Mouse (Mus musculus): ENCODE measurements around the gene Gba2. TPM values are rescaled to one million over a fixed set of nuclear protein-coding genes. Genes with fewer than 3 reads are reported as not detected.
"Not testable (repeated sequence)": the region's sequence is repeated elsewhere in the genome, so short reads cannot be mapped to it uniquely, and the experiment has no call there.

The Gba2 gene
- polyA plus RNA-seq, 1 experiment from 2014 or later: 22.7 TPM

- ATAC-seq (replicated peaks; ENCODE audit: low FRiP score): no peak
- peaks cover 58% of the 10 kb centered on the region for H3K4me1 ChIP-seq
- peak overlapping the region; percentile 85 for H3K4me2 ChIP-seq
- H3K9me3 ChIP-seq (replicated peaks): no peaks in the 10 kb centered on the region
- peaks cover 30% of the 10 kb centered on the region for H3K36me3 ChIP-seq
- peak overlapping the region; percentile 96 for H3K9ac ChIP-seq
- 12% methylated on average over 2 of the region's 2 CpGs for WGBS
- H3K27ac ChIP-seq: peak overlapping the region; percentile 100
- no peaks in the 10 kb centered on the region for H3K27me3 ChIP-seq
- H3K4me3 ChIP-seq (replicated peaks): peak overlapping the region; percentile 90
Observed at GRCm38 (mm10) chr4:43560976-43561375, 17.7 kb downstream of the Gba2 start.

DNA sequence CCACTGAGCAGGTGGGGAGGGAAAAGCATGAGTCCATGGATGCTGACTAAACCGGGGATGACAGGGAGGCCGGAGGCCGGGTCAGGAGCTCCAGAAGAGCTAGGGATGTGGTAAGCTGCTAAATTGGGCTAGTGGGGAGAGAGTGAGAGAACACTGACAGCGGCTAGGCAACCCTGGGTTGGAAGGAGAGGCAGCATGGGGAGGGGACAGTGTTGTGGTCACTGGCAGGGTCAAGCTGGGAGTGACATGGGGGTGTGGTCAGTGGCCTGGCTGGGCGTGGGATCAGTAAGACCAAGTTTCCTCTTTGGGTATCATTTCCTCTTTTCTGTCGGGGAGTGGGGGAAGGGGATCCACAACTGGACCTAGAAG is 18.4 kb downstream of the Gba2 start:
- peak overlapping the region; percentile 90 for H3K4me3 ChIP-seq (replicated peaks)
- H3K4me2 ChIP-seq: peak overlapping the region; percentile 85
- WGBS: 18% methylated on average over 6 of the region's 6 CpGs
- H3K4me1 ChIP-seq: peaks cover 58% of the 10 kb centered on the region
- peaks cover 30% of the 10 kb centered on the region for H3K36me3 ChIP-seq
- ATAC-seq (replicated peaks; ENCODE audit: low FRiP score): no peak
- no peaks in the 10 kb centered on the region for H3K9me3 ChIP-seq (replicated peaks)
- H3K27me3 ChIP-seq: no peaks in the 10 kb centered on the region
- H3K27ac ChIP-seq: peak overlapping the region; percentile 100; the same call in 1 of the 2 replicates
- H3K9ac ChIP-seq: peak overlapping the region; percentile 96; the same call in 1 of the 2 replicates

DNA sequence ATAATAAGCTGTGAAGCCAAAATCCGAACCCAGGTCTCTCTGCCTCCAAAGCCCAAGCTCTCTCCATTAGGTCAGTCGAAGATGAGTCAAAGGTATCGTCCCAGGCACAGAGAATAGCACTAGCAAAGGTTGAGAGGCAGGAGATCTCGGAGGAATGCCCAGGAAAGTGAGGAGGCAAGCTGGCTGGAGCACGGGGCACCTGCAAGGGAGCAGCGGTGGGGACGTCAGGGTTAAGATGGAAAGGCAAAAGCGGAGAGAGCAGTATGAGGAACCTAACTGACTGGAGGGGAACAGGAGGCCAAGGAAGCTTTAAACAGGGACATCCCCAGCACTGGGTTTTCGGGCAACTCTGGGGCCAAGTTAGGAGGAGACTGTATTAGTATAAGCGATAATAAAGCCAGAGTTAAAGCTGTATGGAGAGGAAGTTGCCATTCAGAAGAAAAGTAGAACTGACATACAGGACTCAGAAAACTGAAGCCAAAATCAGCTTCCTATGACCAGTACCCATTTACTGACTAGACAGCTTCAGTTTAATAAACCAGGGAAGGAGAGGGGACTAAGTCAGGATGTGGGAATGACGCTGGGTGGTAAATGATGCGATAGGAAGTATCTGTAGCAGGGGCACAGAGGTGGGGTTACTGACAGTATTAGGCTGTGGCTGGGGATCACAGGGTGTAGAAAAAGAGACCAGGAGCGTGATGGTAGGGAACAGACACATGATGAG is 19.0 kb downstream of the Gba2 start:
- Histone ChIP-seq H3K4me2 (peak overlapping the region; percentile 85), H3K36me3 (peaks cover 30% of the 10 kb centered on the region), H3K9me3 (replicated peaks) (no peaks in the 10 kb centered on the region), H3K27me3 (no peaks in the 10 kb centered on the region), H3K4me3 (replicated peaks) (peak overlapping the region; percentile 90), H3K4me1 (peaks cover 58% of the 10 kb centered on the region), H3K9ac (peak overlapping the region; percentile 96; the same call in 1 of the 2 replicates), H3K27ac (peak overlapping the region; percentile 100)
- no peak for ATAC-seq (replicated peaks; ENCODE audit: low FRiP score)
- 67% methylated on average over 13 of the region's 13 CpGs for WGBS

DNA sequence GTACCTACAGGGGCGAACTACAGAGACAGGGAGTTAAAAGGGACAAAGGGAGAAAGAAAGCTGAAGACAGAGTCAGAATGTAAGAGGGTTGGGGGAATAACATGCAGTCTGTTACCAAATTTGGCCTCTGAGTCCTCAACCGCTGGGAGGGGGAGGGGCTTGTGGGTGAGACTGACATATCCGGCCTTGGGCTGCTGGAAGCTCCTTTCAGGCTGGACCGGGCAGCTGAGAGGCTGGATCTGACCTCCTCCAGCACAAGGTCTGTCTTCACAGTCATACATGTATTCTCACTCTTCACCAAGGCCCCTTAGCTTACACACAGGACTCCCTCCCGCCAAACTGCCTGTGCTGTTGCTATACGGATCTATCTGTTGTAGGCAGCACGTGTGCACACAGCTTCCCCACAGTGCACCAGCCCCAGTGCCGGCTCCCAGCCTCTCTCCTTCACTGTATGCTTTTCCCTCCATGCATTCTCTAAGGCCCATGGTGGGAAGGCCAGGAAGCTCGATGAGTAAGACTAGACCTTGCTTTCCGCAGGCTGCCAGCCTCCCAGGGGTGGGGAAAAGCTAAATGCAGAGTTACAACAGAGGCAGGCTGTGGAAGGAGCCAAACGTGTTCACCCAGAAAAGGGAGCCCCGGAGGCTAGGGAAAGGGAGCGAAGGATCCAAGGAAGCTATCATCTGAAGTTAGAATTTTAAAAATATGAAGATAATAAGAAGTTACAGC is 19.9 kb downstream of the Gba2 start:
- Histone ChIP-seq H3K9ac (peak overlapping the region; percentile 96), H3K4me2 (peak overlapping the region; percentile 85), H3K4me3 (replicated peaks) (peak overlapping the region; percentile 90), H3K27me3 (no peaks in the 10 kb centered on the region), H3K36me3 (peaks cover 37% of the 10 kb centered on the region), H3K27ac (peak overlapping the region; percentile 100), H3K9me3 (replicated peaks) (no peaks in the 10 kb centered on the region), H3K4me1 (peaks cover 53% of the 10 kb centered on the region)
- ATAC-seq (replicated peaks; ENCODE audit: low FRiP score): peak; percentile 13; the same call in 1 of the 2 replicates
- WGBS: 18% methylated on average over 13 of the region's 13 CpGs

GRCm38 (mm10) chr4:43558028-43558630 is 20.5 kb downstream of the Gba2 start:
- Histone ChIP-seq H3K4me1 (peaks cover 47% of the 10 kb centered on the region), H3K36me3 (peaks cover 44% of the 10 kb centered on the region), H3K9me3 (replicated peaks) (no peaks in the 10 kb centered on the region), H3K27me3 (no peaks in the 10 kb centered on the region), H3K9ac (peak overlapping the region; percentile 96), H3K4me3 (replicated peaks) (peak overlapping the region; percentile 90), H3K4me2 (peak overlapping the region; percentile 85), H3K27ac (peak overlapping the region; percentile 100)
- 33% methylated on average over 5 of the region's 5 CpGs for WGBS
- no peak for ATAC-seq (replicated peaks; ENCODE audit: low FRiP score)

DNA sequence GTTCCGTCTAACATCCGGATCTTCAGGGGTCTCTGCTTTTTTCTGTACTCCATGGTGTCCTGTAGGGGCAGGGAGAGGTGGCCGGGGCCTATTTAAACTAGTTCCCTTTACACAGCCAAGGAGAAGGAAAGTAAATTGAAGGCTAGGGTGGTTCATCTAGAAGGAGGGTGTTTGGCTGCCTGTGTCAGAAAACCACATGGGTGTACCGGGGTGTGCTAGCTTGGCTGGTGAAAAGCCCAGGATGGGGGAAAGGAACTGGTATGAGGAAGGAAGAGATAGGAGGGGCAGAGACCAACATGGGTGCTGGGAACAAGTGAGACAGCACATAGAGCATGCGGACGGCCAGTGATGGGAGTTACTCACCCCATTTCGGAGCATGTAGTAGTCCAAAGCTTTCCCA is 22.7 kb downstream of the Gba2 start:
- ATAC-seq (replicated peaks; ENCODE audit: low FRiP score): no peak
- no peak overlapping the region for H3K4me2 ChIP-seq
- no peak overlapping the region for H3K27ac ChIP-seq
- H3K9ac ChIP-seq: no peak overlapping the region
- no peaks in the 10 kb centered on the region for H3K27me3 ChIP-seq
- peaks cover 39% of the 10 kb centered on the region for H3K4me1 ChIP-seq
- no peak overlapping the region for H3K4me3 ChIP-seq (replicated peaks)
- 92% methylated on average over 7 of the region's 7 CpGs for WGBS
- H3K9me3 ChIP-seq (replicated peaks): no peaks in the 10 kb centered on the region
- peaks cover 66% of the 10 kb centered on the region for H3K36me3 ChIP-seq

GRCm38 (mm10) chr4:43553891-43554290 is 24.8 kb downstream of the Gba2 start:
- Histone ChIP-seq H3K27ac (no peak overlapping the region), H3K4me2 (no peak overlapping the region), H3K4me3 (replicated peaks) (no peak overlapping the region), H3K4me1 (peaks cover 19% of the 10 kb centered on the region), H3K36me3 (peaks cover 86% of the 10 kb centered on the region), H3K27me3 (no peaks in the 10 kb centered on the region), H3K9ac (no peak overlapping the region), H3K9me3 (replicated peaks) (no peaks in the 10 kb centered on the region)
- no peak for ATAC-seq (replicated peaks; ENCODE audit: low FRiP score)

- Histone ChIP-seq H3K9me3 (replicated peaks) (no peaks in the 10 kb centered on the region), H3K27me3 (no peaks in the 10 kb centered on the region), H3K4me2 (no peak overlapping the region), H3K27ac (no peak overlapping the region), H3K36me3 (peaks cover 100% of the 10 kb centered on the region), H3K4me1 (peaks cover 5% of the 10 kb centered on the region), H3K4me3 (replicated peaks) (no peak overlapping the region), H3K9ac (no peak overlapping the region)
- ATAC-seq (replicated peaks; ENCODE audit: low FRiP score): no peak
- 58% methylated on average over 5 of the region's 5 CpGs for WGBS
Observed at GRCm38 (mm10) chr4:43552437-43552836, 26.2 kb downstream of the Gba2 start.

DNA sequence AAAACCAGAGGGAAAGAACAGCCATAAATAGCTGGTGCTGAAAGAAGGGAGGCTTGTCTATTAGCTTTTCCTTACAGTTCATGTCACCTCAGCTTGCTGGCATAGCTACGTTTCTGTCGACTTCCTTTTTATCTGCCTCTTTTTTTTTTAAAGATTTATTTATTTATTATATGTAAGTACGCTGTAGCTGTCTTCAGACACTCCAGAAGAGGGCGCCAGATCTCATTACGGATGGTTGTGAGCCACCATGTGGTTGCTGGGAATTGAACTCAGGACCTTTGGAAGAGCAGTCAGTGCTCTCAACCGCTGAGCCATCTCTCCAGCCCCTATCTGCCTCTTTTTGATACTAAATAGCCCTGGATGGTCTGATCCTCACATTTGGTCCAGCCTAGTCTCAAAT is 26.8 kb downstream of the Gba2 start:
- not testable (repeated sequence) for H3K9me3 ChIP-seq (replicated peaks); H3K4me2 ChIP-seq; H3K27me3 ChIP-seq; H3K9ac ChIP-seq; H3K4me3 ChIP-seq (replicated peaks); ATAC-seq (replicated peaks; ENCODE audit: low FRiP score); H3K4me1 ChIP-seq; H3K27ac ChIP-seq
- 86% methylated on average over 6 of the region's 6 CpGs for WGBS
- H3K36me3 ChIP-seq: peaks cover 100% of the 10 kb centered on the region

DNA sequence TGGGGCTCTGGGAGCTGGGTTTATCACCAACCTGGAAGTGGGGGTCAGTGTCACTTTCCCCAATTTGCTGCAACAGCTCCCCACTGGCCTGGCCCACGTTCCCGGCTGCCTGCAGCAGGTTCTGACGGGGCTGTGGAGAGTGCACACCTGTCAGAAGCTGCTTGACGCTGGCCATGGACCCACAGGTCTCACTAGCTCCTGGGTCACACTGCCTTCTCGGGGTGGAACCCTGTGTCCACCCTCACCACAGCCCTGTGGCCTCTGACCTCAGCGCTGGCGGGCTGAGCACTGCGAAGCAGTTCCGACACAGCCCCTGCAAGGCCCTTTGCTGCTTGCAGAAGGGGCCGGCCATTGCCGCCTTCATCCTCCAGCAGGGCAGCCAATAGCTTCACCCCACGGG is 29.6 kb downstream of the Gba2 start:
- Histone ChIP-seq H3K27ac (no peak overlapping the region), H3K4me1 (no peaks in the 10 kb centered on the region), H3K4me3 (replicated peaks) (no peak overlapping the region), H3K27me3 (no peaks in the 10 kb centered on the region), H3K9me3 (replicated peaks) (no peaks in the 10 kb centered on the region), H3K9ac (no peak overlapping the region), H3K4me2 (no peak overlapping the region), H3K36me3 (peaks cover 100% of the 10 kb centered on the region)
- no peak for ATAC-seq (replicated peaks; ENCODE audit: low FRiP score)
- WGBS: 93% methylated on average over 12 of the region's 12 CpGs

- H3K4me3 ChIP-seq (replicated peaks): no peak overlapping the region
- 97% methylated on average over 8 of the region's 8 CpGs for WGBS
- ATAC-seq (replicated peaks; ENCODE audit: low FRiP score): no peak
- no peak overlapping the region for H3K27ac ChIP-seq
- H3K27me3 ChIP-seq: no peaks in the 10 kb centered on the region
- no peak overlapping the region for H3K4me2 ChIP-seq
- peaks cover 100% of the 10 kb centered on the region for H3K36me3 ChIP-seq
- H3K4me1 ChIP-seq: no peaks in the 10 kb centered on the region
- no peak overlapping the region for H3K9ac ChIP-seq
- H3K9me3 ChIP-seq (replicated peaks): no peaks in the 10 kb centered on the region
Observed at GRCm38 (mm10) chr4:43547160-43547559, 31.5 kb downstream of the Gba2 start.

DNA sequence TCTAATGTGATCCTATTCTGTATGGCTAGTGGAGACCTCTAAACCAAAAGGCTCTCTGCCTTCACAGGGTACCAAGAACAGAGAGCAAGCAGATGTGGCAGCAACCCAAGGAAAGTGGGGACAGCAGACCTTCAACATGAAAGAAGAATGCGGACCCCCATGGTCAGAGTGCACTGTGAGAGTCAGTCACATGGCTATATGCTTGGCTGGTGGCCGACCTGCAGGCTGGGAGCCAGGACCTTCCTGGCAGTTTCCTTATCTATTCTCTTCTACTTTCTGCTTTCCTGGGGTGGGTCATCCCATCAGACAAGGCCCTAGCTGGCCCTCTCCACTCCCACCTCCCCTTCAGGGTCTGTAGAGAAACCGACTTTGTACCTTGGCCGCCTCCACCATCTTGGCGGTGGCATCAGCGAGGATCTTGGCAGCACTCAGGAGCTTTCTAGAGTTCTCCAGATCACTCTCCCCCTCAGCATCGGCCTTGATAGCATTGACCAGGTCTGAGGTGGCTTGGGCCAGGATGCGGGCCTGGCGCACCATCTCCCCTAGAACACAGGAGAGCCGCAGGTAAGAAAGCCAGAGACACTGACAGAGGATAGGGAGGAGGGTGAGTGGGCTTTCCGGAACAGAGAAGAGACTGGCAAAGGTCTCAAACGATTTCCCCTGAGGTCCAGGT is 32.2 kb downstream of the Gba2 start:
- no peaks in the 10 kb centered on the region for H3K27me3 ChIP-seq
- no peaks in the 10 kb centered on the region for H3K9me3 ChIP-seq (replicated peaks)
- 94% methylated on average over 12 of the region's 12 CpGs for WGBS
- no peak overlapping the region for H3K4me3 ChIP-seq (replicated peaks)
- H3K4me1 ChIP-seq: no peaks in the 10 kb centered on the region
- H3K27ac ChIP-seq: no peak overlapping the region
- ATAC-seq (replicated peaks; ENCODE audit: low FRiP score): no peak
- peaks cover 100% of the 10 kb centered on the region for H3K36me3 ChIP-seq
- H3K4me2 ChIP-seq: no peak overlapping the region
- H3K9ac ChIP-seq: no peak overlapping the region

Data from kidney, embryonic 15.5 days (tissue).